Mouse (Mus musculus) MEL (cell line): ENCODE measurements around the gene Rapgef6. TPM values are rescaled to one million over a fixed set of nuclear protein-coding genes. Genes with fewer than 3 reads are reported as not detected.

Experiments
- DNase-seq: peaks from one replicate; pipeline ENCODE4 v3.0.0; 2011; ENCODE audit warnings: low read depth, low spot score
- H3K27ac ChIP-seq: 2 replicates; pipeline ENCODE4 v1.5.1; 2012; ENCODE audit warnings: low read depth, mild to moderate bottlenecking, control low read depth, low read length, moderate library complexity; ENCODE audit not compliant: control insufficient read depth
- H3K27me3 ChIP-seq, 2 experiments: fragments of 150-350 bp in 1 of 2; sonication (generic) in 1 of 2; 2 replicates each; pipeline ENCODE4 v1.6.1; 2012; ENCODE audit warnings: low read length in 2 of 2, mild to moderate bottlenecking in 2 of 2, improper control_type of control experiment in 1 of 2, moderate library complexity in 1 of 2; ENCODE audit not compliant: insufficient read depth in 2 of 2, control insufficient read depth in 1 of 2
- H3K36me3 ChIP-seq, 2 experiments: 2 replicates each; pipeline ENCODE4 v1.6.1; 2012 to 2014; ENCODE audit warnings: low read length in 2 of 2, improper control_type of control experiment in 1 of 2, inconsistent platforms in 1 of 2, mild to moderate bottlenecking in 1 of 2; ENCODE audit not compliant: insufficient read depth in 2 of 2, control insufficient read depth in 1 of 2
- H3K4me1 ChIP-seq, 2 experiments: fragments of 150-350 bp in 1 of 2; sonication (generic) in 1 of 2; 2 replicates each; pipeline ENCODE4 v1.6.1; 2012; ENCODE audit warnings: low read length in 2 of 2, improper control_type of control experiment in 1 of 2, mild to moderate bottlenecking in 1 of 2; ENCODE audit not compliant: insufficient read depth in 2 of 2, control insufficient read depth in 1 of 2
- H3K4me3 ChIP-seq, 2 experiments: fragments of 150-350 bp in 1 of 2; sonication (generic) in 1 of 2; 2 replicates each; pipeline ENCODE4 v1.5.1; 2012; ENCODE audit warnings: low read depth in 2 of 2, low read length in 2 of 2, mild to moderate bottlenecking in 2 of 2, moderate library complexity in 2 of 2, control low read depth in 1 of 2, improper control_type of control experiment in 1 of 2; ENCODE audit not compliant: control insufficient read depth in 1 of 2, insufficient read depth in 1 of 2
- H3K79me2 ChIP-seq: 2 replicates; pipeline ENCODE4 v1.6.1; 2012; ENCODE audit warnings: mild to moderate bottlenecking, low read length, moderate library complexity; ENCODE audit not compliant: control insufficient read depth, poor library complexity, insufficient read depth
- H3K9ac ChIP-seq: 2 replicates; pipeline ENCODE4 v1.6.1; 2012; ENCODE audit warnings: low read depth, mild to moderate bottlenecking, control low read depth, low read length, moderate library complexity; ENCODE audit not compliant: control insufficient read depth, poor library complexity, severe bottlenecking
- H3K9me3 ChIP-seq: fragments of 150-350 bp; sonication (generic); replicated peaks from 2 replicates; pipeline ENCODE4 v1.6.1; 2012; ENCODE audit warnings: mild to moderate bottlenecking, low read length, improper control_type of control experiment, moderate library complexity; ENCODE audit not compliant: insufficient read depth
- BHLHE40 ChIP-seq: IDR thresholded peaks from 2 replicates; pipeline ENCODE4 v1.6.1; 2012; ENCODE audit warnings: low read depth, mild to moderate bottlenecking, inconsistent platforms, low read length, improper control_type of control experiment, borderline replicate concordance
- EP300 ChIP-seq, 2 experiments: IDR thresholded peaks; 2 replicates each; pipeline ENCODE4 v1.6.1; 2011; ENCODE audit warnings: improper control_type of control experiment in 2 of 2, low read length in 2 of 2, low read depth in 1 of 2, mild to moderate bottlenecking in 1 of 2
- ETS1 ChIP-seq: IDR thresholded peaks from 2 replicates; pipeline ENCODE4 v1.6.1; 2012; ENCODE audit warnings: low read depth, mild to moderate bottlenecking, inconsistent platforms, low read length, improper control_type of control experiment, moderate library complexity
- GATA1 ChIP-seq: IDR thresholded peaks from 2 replicates; pipeline ENCODE4 v1.6.1; 2011; ENCODE audit warnings: low read depth, low read length, improper control_type of control experiment
- JUND ChIP-seq: IDR thresholded peaks from 2 replicates; pipeline ENCODE4 v1.6.1; 2011; ENCODE audit warnings: low read depth, mild to moderate bottlenecking, improper control_type of control experiment, low read length
- MAFK ChIP-seq: IDR thresholded peaks from 2 replicates; pipeline ENCODE4 v1.6.1; 2011; ENCODE audit warnings: low read depth, mild to moderate bottlenecking, low read length, improper control_type of control experiment, borderline replicate concordance
- MEF2A ChIP-seq: IDR thresholded peaks from 2 replicates; pipeline ENCODE4 v1.6.1; 2014; ENCODE audit warnings: low read depth, mild to moderate bottlenecking, inconsistent platforms, low read length, improper control_type of control experiment; ENCODE audit not compliant: poor library complexity, insufficient replicate concordance, severe bottlenecking; ENCODE audit errors: extremely low read depth
- MXI1 ChIP-seq: IDR thresholded peaks from 2 replicates; pipeline ENCODE4 v1.6.1; 2011; ENCODE audit warnings: mild to moderate bottlenecking, low read depth, low read length, improper control_type of control experiment
- MYB ChIP-seq: IDR thresholded peaks from 2 replicates; pipeline ENCODE4 v1.6.1; 2011; ENCODE audit warnings: mild to moderate bottlenecking, low read depth, low read length, improper control_type of control experiment
- NELFE ChIP-seq: IDR thresholded peaks from 2 replicates; pipeline ENCODE4 v1.6.1; 2011; ENCODE audit warnings: low read depth, low read length, improper control_type of control experiment
- POLR2AphosphoS2 ChIP-seq: IDR thresholded peaks from 2 replicates; pipeline ENCODE4 v1.6.1; 2011; ENCODE audit warnings: low read length, improper control_type of control experiment
- POLR2AphosphoS5 ChIP-seq: IDR thresholded peaks from 2 replicates; pipeline ENCODE4 v1.6.1; 2012; ENCODE audit warnings: low read depth, borderline replicate concordance, mild to moderate bottlenecking, inconsistent platforms, low read length, moderate library complexity, mixed read lengths
- RCOR1 ChIP-seq: IDR thresholded peaks from 2 replicates; pipeline ENCODE4 v1.6.1; 2012; ENCODE audit warnings: low read depth, mild to moderate bottlenecking, inconsistent platforms, low read length, improper control_type of control experiment
- SMC3 ChIP-seq: IDR thresholded peaks from 2 replicates; pipeline ENCODE4 v1.6.1; 2011; ENCODE audit warnings: low read depth, low read length, improper control_type of control experiment
- TCF12 ChIP-seq: IDR thresholded peaks from 2 replicates; pipeline ENCODE4 v1.6.1; 2014; ENCODE audit warnings: low read depth, mild to moderate bottlenecking, inconsistent platforms, low read length, improper control_type of control experiment, moderate library complexity
- UBTF ChIP-seq: IDR thresholded peaks from 2 replicates; pipeline ENCODE4 v1.6.1; 2012; ENCODE audit warnings: low read depth, mild to moderate bottlenecking, inconsistent platforms, low read length, improper control_type of control experiment, moderate library complexity, borderline replicate concordance; ENCODE audit not compliant: insufficient read depth
- USF1 ChIP-seq: IDR thresholded peaks from 2 replicates; pipeline ENCODE4 v1.6.1; 2014; ENCODE audit warnings: low read depth, mild to moderate bottlenecking, inconsistent platforms, low read length, improper control_type of control experiment, moderate library complexity
- USF2 ChIP-seq, 2 experiments: IDR thresholded peaks; 2 replicates each; pipeline ENCODE4 v1.6.1; 2011 to 2012; ENCODE audit warnings: improper control_type of control experiment in 2 of 2, low read length in 2 of 2, borderline replicate concordance in 1 of 2, inconsistent platforms in 1 of 2, low read depth in 1 of 2, mild to moderate bottlenecking in 1 of 2; ENCODE audit not compliant: insufficient read depth in 1 of 2
- ZC3H11A ChIP-seq: IDR thresholded peaks from 2 replicates; pipeline ENCODE4 v1.6.1; 2012; ENCODE audit warnings: low read depth, mild to moderate bottlenecking, inconsistent platforms, low read length, improper control_type of control experiment
- ZKSCAN1 ChIP-seq: IDR thresholded peaks from 2 replicates; pipeline ENCODE4 v1.6.1; 2012; ENCODE audit warnings: low read depth, mild to moderate bottlenecking, inconsistent platforms, low read length, improper control_type of control experiment, moderate library complexity
- polyA plus RNA-seq, 2 experiments: library from polyadenylated mRNA; stranded (reverse) in 1 of 2; unstranded in 1 of 2; fragments of >175 nt in 1 of 2; fragments of >200 nt in 1 of 2; gene quantifications; 2 replicates each; pipeline versions ENCODE4 v1.2.1 to v1.2.4; 2012; ENCODE audit warnings: low replicate concordance in 2 of 2, low read depth in 1 of 2; ENCODE audit not compliant: insufficient read length in 2 of 2, insufficient read depth in 1 of 2, missing spikeins in 1 of 2
- total RNA-seq: library from RNA; depleted of rRNA; stranded (reverse); fragments of 300-350 nt; gene quantifications from 2 replicates; pipeline ENCODE4 v1.2.3, GENCODE M21; 2012

Gene Rapgef6
- total and polyA plus RNA-seq, 3 experiments, result 21.1 to 31.8 TPM; not detected in 1

GRCm38 (mm10) chr11:54679141-54679540, 156.5 kb downstream of the Rapgef6 start:
- no peaks in the 10 kb centered on the region for H3K9me3 ChIP-seq
- no peak for TF ChIP-seq USF1
- TF ChIP-seq MYB, result no peak
- TF ChIP-seq UBTF, result no peak
- TF ChIP-seq MEF2A, result no peak
- no peak for TF ChIP-seq MAFK
- no peak for TF ChIP-seq POLR2AphosphoS2
- peaks cover 0 to 25% of the 10 kb centered on the region in 2 experiments; a peak in 2 of 4 replicates for H3K36me3 ChIP-seq
- H3K9ac ChIP-seq, result no peak overlapping the region
- no peaks in the 10 kb centered on the region for H3K27me3 ChIP-seq
- H3K4me1 ChIP-seq, result no peaks in the 10 kb centered on the region
- H3K4me3 ChIP-seq, result no peak overlapping the region
- no peak for DNase-seq
- H3K27ac ChIP-seq, result no peak overlapping the region
- no peaks in the 10 kb centered on the region for H3K79me2 ChIP-seq

- DNase-seq, result no peak
- H3K9me3 ChIP-seq, result no peaks in the 10 kb centered on the region
- H3K9ac ChIP-seq, result no peak overlapping the region
- H3K79me2 ChIP-seq, result no peaks in the 10 kb centered on the region
- no peaks in the 10 kb centered on the region for H3K4me1 ChIP-seq
- peaks cover 0 to 36% of the 10 kb centered on the region in 2 experiments; a peak in 2 of 4 replicates for H3K36me3 ChIP-seq
- H3K27me3 ChIP-seq, result no peaks in the 10 kb centered on the region
- H3K27ac ChIP-seq, result no peak overlapping the region
- no peak overlapping the region for H3K4me3 ChIP-seq
- no peak for TF ChIP-seq MYB
- TF ChIP-seq BHLHE40, result no peak
These were observed 162.2 kb downstream of the Rapgef6 start for GRCm38 (mm10) chr11:54684831-54685230.

DNA sequence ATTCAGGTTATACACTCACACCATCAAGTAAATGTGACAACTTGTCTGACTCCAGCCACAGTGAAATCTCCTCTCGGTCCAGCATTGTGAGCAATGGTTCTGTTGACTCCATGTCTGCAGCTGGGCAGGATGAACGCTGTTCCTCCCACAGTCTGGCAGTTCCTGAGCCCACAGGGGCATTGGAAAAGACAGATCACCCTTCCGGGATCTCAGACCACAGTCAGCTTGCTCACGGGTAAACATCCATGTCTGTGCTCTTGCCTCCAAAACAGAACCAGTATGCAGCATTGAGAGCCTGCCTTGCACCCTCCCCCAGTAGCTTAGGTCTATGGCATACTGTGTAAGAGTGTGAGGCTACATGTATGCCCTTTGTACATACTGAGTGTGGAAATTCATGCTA, 167.5 kb downstream of the Rapgef6 start:
- Histone ChIP-seq H3K27me3 (no peaks in the 10 kb centered on the region), H3K27ac (no peak overlapping the region), H3K9ac (no peak overlapping the region), H3K9me3 (no peaks in the 10 kb centered on the region), H3K36me3 (peaks cover 0 to 33% of the 10 kb centered on the region in 2 experiments; a peak in 2 of 4 replicates), H3K4me3 (no peak overlapping the region), H3K4me1 (0 out of 4 replicates have a peak, but pooled peaks cover 0 to 3% of the 10 kb centered on the region in 2 experiments), H3K79me2 (no peaks in the 10 kb centered on the region)
- no peak for DNase-seq
- no peak for TF ChIP-seq BHLHE40
- no peak for TF ChIP-seq GATA1
- TF ChIP-seq NELFE, result no peak
- no peak for TF ChIP-seq POLR2AphosphoS2
- no peak for TF ChIP-seq POLR2AphosphoS5
- no peak for TF ChIP-seq JUND
- TF ChIP-seq SMC3, result no peak
- TF ChIP-seq ZC3H11A, result no peak
- no peak for TF ChIP-seq ZKSCAN1
- no peak for TF ChIP-seq USF2 (IDR thresholded peaks at IDR 0.05; ENCODE audit: borderline replicate concordance in 1 of 2, insufficient read depth in 1 of 2, low read depth in 1 of 2, low read length in 2 of 2)
- TF ChIP-seq UBTF, result no peak
- TF ChIP-seq TCF12, result no peak
- no peak for TF ChIP-seq RCOR1
- TF ChIP-seq ETS1, result no peak
- no peak for TF ChIP-seq MXI1
- TF ChIP-seq EP300 (IDR thresholded peaks at IDR 0.05; ENCODE audit: low read depth in 1 of 2, low read length in 2 of 2), result no peak
